Mouse (Mus musculus): ENCODE results near the gene Smarcd1. TPM values are rescaled to one million over a fixed set of nuclear protein-coding genes. Genes with fewer than 3 reads are reported as not detected.
A peak's percentile ranks its signal among the peaks of the same experiment; 100 is the strongest.

Gene Smarcd1
- total and polyA plus RNA-seq, 2 experiments from 2014 or later = 90.1 to 93.6 TPM

DNA sequence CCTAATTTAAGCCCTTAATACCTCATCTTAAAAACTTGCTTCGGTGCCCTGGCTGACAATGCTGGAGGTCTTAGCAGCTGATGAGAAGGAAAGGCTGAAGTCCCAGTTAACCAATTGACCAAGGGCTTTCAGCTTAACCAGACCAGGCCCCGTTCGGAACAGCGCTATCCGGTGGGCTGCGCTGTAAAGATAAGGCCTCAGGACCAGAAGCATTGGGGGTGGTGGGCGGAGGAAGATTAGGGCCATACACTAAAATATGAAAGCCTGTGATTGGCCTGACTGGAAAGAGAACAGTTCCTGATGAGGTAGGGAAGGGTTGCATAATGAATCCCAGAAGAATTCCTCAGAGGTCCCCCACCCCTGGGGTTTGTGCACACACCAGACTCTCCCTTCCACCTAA is 39.6 kb upstream of the Smarcd1 start:
- ATAC-seq (no peak), DNase-seq (no peak)

DNA sequence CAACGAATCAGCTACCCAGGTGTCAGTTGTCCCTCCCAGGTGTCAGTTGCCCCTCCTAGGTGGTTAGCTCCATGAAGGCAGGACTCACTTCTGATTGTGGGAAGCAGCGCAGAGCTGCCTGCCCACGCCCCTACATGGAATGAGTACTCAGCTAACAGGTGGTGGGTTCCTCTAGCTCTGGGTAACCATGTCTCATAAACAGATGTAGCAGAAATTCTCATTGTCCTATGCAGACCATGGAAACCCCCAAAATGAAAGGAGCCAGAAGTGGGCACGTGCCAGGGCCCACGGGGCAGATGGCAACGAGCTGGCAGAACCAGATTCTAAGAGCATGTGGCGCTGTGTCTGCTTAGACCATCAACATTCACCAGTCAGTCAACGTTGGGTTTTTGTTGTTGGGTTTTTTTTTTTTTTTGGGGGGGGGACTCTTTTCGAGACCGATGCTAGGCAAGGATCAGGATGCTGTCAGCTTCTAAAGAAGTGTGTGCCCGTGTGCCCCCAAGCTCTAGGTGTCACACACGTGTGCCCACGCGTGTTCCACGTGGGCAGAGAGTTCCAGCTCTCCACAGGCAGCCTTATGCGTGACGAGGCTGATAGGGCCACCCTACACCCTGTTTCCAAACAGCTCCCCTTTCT is 37.8 kb upstream of the Smarcd1 start:
- no peaks in the 10 kb centered on the region for H3K9me3 ChIP-seq (ENCODE audit: low read length)
- no peaks in the 10 kb centered on the region for H3K27me3 ChIP-seq (ENCODE audit: insufficient read depth, low read length)
- H3K4me1 ChIP-seq (ENCODE audit: insufficient read depth) = peaks cover 14% of the 10 kb centered on the region; the same call in 1 of the 2 replicates
- no peak for TF ChIP-seq CTCF (IDR thresholded peaks at IDR 0.05; ENCODE audit: low read depth)
- peak; percentile 59 for ATAC-seq
- WGBS = 2% methylated on average over 17 of the region's 17 CpGs
- peak; percentile 81 for DNase-seq
- peak overlapping the region; percentile 90 for H3K27ac ChIP-seq (ENCODE audit: low read depth, low read length)
- H3K36me3 ChIP-seq (ENCODE audit: insufficient read depth) = no peaks in the 10 kb centered on the region
- peak overlapping the region; percentile 69 for H3K9ac ChIP-seq
- H3K4me3 ChIP-seq (ENCODE audit: low read depth, low read length) = peak overlapping the region; percentile 42
- peak overlapping the region; percentile 78 for H3K4me2 ChIP-seq (ENCODE audit: low read depth)

More for the DNA sequence above, 39.6 kb upstream of the Smarcd1 start:
- Histone ChIP-seq H3K4me3 (ENCODE audit: low read depth, low read length) (no peak overlapping the region), H3K36me3 (ENCODE audit: insufficient read depth) (no peaks in the 10 kb centered on the region), H3K9me3 (ENCODE audit: low read length) (no peaks in the 10 kb centered on the region), H3K4me2 (ENCODE audit: low read depth) (no peak overlapping the region), H3K27ac (ENCODE audit: low read depth, low read length) (no peak overlapping the region), H3K4me1 (ENCODE audit: insufficient read depth) (peaks cover 12% of the 10 kb centered on the region; the same call in 1 of the 2 replicates), H3K9ac (no peak overlapping the region), H3K27me3 (ENCODE audit: insufficient read depth, low read length) (no peaks in the 10 kb centered on the region)
- 60% methylated on average over 7 of the region's 7 CpGs for WGBS
- no peak for TF ChIP-seq CTCF (IDR thresholded peaks at IDR 0.05; ENCODE audit: low read depth)

DNA sequence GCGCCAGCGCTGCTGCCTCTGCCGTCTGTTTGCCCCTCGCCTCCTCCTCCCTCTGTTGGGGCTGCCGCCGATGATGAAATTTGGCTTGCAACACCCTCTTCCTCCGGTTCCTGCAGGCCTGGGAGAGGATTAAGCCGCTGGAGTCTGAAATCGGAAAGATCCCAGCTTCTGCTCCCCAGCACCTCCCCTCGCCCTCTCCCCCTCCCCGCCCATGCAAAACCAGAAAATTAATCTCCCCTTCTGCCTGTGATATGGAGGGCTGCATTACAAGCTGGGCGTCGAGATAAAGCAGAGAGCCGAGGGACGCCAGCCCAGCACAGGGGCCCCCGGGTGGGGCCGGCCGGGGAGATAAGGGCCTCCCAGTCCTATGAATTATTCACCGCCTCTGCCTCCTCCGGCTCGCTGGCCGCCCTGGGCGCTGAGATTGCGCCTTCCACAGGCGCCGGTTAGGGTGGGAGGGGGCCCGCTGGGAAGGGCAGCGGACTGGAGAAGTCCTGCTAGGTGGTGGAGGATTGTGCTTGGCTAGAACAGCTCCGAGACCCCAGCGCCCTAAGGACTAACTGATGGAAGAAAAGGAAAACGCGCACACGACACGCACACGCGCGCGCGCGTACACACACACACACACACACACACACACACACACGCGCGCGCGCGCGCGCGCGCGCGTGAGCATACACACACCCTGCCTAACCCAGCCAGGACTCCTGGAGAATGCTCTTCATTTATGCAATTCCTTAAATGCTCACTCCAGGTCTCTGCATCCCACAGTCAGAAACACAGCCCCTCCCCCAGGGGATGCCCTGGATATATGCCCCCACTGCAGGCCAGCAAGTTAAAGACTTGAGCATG is 37.1 kb upstream of the Smarcd1 start:
- Histone ChIP-seq H3K4me2 (ENCODE audit: low read depth) (peak overlapping the region; percentile 78), H3K27ac (ENCODE audit: low read depth, low read length) (peak overlapping the region; percentile 90), H3K9me3 (ENCODE audit: low read length) (no peaks in the 10 kb centered on the region), H3K36me3 (ENCODE audit: insufficient read depth) (no peaks in the 10 kb centered on the region), H3K4me1 (ENCODE audit: insufficient read depth) (peaks cover 21% of the 10 kb centered on the region; the same call in 1 of the 2 replicates), H3K27me3 (ENCODE audit: insufficient read depth, low read length) (no peaks in the 10 kb centered on the region), H3K9ac (peak overlapping the region; percentile 69), H3K4me3 (ENCODE audit: low read depth, low read length) (peak overlapping the region; percentile 42)
- WGBS = 2% methylated on average over 51 of the region's 52 CpGs
- DNase-seq (peak; percentile 88), ATAC-seq (peak; percentile 85)
- 0 out of 2 replicates have a peak, but pooled peaks have one; percentile 1 for TF ChIP-seq CTCF (IDR thresholded peaks at IDR 0.05; ENCODE audit: low read depth)

DNA sequence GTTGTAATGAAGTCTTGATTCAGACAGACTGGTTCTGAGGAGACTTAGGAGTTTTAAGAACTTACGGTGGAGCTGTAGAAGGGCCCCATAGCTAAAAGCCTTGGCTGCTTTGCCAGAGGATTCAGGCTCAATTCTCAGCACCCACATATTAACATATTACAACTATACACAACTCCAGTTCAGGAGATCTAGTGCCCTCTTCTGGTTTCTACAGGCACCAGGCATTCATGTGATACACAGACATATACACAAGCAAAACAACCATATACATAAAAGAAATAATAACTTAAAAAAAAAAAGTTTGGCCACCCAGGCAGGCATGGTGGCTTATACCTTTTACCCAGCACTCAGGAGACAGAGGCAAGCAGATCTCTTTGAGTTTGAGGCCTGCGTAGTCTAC is 34.4 kb upstream of the Smarcd1 start:
- no peak for DNase-seq
- H3K4me1 ChIP-seq (ENCODE audit: insufficient read depth) = peaks cover 27% of the 10 kb centered on the region
- H3K27me3 ChIP-seq (ENCODE audit: insufficient read depth, low read length) = no peaks in the 10 kb centered on the region
- peak; percentile 23 for TF ChIP-seq CTCF (IDR thresholded peaks at IDR 0.05; ENCODE audit: low read depth)
- no peak overlapping the region for H3K4me3 ChIP-seq (ENCODE audit: low read depth, low read length)
- H3K9ac ChIP-seq = no peak overlapping the region
- no peak for ATAC-seq
- H3K27ac ChIP-seq (ENCODE audit: low read depth, low read length) = no peak overlapping the region
- no peak overlapping the region for H3K4me2 ChIP-seq (ENCODE audit: low read depth)
- peaks cover under 1% of the 10 kb centered on the region; the same call in 1 of the 2 replicates for H3K36me3 ChIP-seq (ENCODE audit: insufficient read depth)
- no peaks in the 10 kb centered on the region for H3K9me3 ChIP-seq (ENCODE audit: low read length)
- WGBS = 98% methylated on average over 2 of the region's 2 CpGs

DNA sequence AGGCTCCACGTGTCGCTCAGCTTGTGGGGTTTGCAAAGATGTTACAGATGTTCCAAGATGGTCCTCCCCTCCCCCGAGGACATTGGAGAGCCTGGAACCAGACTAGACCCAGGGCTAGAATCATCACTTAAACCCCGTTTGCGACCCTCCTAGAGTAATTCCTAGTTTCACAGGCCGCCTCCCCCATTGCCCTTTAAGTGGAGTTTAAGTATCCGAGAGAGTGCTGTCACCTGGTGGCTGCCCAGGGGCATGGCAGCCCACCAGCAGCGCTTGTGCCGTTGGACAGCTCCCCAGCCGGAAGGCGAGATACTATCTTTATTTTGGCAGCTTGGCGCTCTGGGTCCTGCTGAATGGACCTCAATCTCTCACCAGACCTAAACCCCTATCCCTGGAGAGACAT is 33.0 kb upstream of the Smarcd1 start:
- Histone ChIP-seq H3K27me3 (ENCODE audit: insufficient read depth, low read length) (no peaks in the 10 kb centered on the region), H3K27ac (ENCODE audit: low read depth, low read length) (peak overlapping the region; percentile 91; the same call in 1 of the 2 replicates), H3K9ac (no peak overlapping the region), H3K4me1 (ENCODE audit: insufficient read depth) (peaks cover 27% of the 10 kb centered on the region), H3K9me3 (ENCODE audit: low read length) (no peaks in the 10 kb centered on the region), H3K36me3 (ENCODE audit: insufficient read depth) (peaks cover 7% of the 10 kb centered on the region; the same call in 1 of the 2 replicates), H3K4me3 (ENCODE audit: low read depth, low read length) (no peak overlapping the region), H3K4me2 (ENCODE audit: low read depth) (peak overlapping the region; percentile 74)
- no peak for ATAC-seq
- DNase-seq = peak; percentile 90
- TF ChIP-seq CTCF (IDR thresholded peaks at IDR 0.05; ENCODE audit: low read depth) = peak; percentile 95
- under 1% methylated on average over 12 of the region's 12 CpGs for WGBS

DNA sequence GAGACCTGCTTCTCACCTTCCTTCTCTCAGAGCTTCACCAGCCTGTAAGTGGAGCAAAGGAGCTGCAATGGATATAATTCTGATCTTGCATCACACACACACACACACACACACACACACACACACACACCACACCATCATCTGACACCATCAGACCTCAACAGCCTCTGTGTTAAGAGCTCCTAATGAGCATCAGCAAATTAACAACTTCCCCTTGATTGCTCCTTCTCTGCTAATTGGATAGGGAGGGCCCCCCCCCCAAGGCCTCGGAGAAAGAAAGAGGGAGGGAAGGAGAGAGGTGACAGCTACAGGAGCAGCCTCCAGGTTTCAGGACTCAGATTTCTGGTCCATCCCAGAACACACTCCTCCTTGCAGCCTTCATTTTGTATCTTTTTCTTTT is 32.5 kb upstream of the Smarcd1 start:
- H3K4me1 ChIP-seq (ENCODE audit: insufficient read depth) = peaks cover 27% of the 10 kb centered on the region
- no peaks in the 10 kb centered on the region for H3K27me3 ChIP-seq (ENCODE audit: insufficient read depth, low read length)
- no peaks in the 10 kb centered on the region for H3K9me3 ChIP-seq (ENCODE audit: low read length)
- DNase-seq (no peak), ATAC-seq (no peak; the same call in 1 of the 2 replicates)
- peak overlapping the region; percentile 91; the same call in 1 of the 2 replicates for H3K27ac ChIP-seq (ENCODE audit: low read depth, low read length)
- peak overlapping the region; percentile 92 for H3K9ac ChIP-seq
- peaks cover 8% of the 10 kb centered on the region; the same call in 1 of the 2 replicates for H3K36me3 ChIP-seq (ENCODE audit: insufficient read depth)
- 8% methylated on average over 1 of the region's 1 CpGs for WGBS
- no peak for TF ChIP-seq CTCF (IDR thresholded peaks at IDR 0.05; ENCODE audit: low read depth)
- H3K4me3 ChIP-seq (ENCODE audit: low read depth, low read length) = no peak overlapping the region
- peak overlapping the region; percentile 74 for H3K4me2 ChIP-seq (ENCODE audit: low read depth)
